Mouse (Mus musculus) olfactory bulb, adult 2 months (tissue): ENCODE results near the gene Cadm2.

Source experiments
- CTCF ChIP-seq: fragments of 200-500 bp; IDR thresholded peaks from 2 replicates; pipeline ENCODE4 v1.5.1; 2012; ENCODE audit warnings: low read depth, mild to moderate bottlenecking, low read length, moderate library complexity; ENCODE audit not compliant: insufficient read depth
- POLR2A ChIP-seq: fragments of 200-500 bp; IDR thresholded peaks from 2 replicates; pipeline ENCODE4 v1.6.1; 2012; ENCODE audit warnings: mild to moderate bottlenecking, low read depth, low read length, moderate library complexity; ENCODE audit not compliant: insufficient read depth

- no peak for TF ChIP-seq CTCF
- TF ChIP-seq POLR2A, result no peak
Measured at GRCm38 (mm10) chr16:67436301-67436700, 184.4 kb downstream of the Cadm2 start.
